Mouse (Mus musculus): Measurements from ENCODE around the gene Ankrd52. TPM values are rescaled to one million over a fixed set of nuclear protein-coding genes. Genes with fewer than 3 reads are reported as not detected.

Ankrd52 gene
- total RNA-seq, 4 experiments from 2014 or later = 46.3 to 57.3 (median 50.2) TPM

DNA sequence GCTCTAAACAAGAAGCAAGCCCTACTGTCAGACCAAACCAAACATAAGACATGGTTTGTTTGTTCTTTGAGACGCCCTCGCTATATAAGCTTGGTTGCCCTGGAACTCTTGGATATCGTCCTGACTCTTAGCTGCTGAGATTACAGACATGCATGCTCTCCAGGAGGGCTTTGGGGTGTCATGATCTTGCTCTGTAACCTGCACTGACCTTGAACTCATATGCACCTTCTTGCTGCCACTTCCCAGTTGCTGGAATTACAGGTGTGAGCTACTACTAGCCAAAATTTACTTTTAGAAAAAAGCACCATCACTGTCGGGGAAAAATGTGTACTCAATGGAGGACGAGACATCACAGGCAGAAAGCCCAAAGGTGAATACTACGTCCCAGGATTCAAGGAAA is 7.3 kb upstream of the Ankrd52 start:
- no peak for DNase-seq (ENCODE audit: low spot score in 2 of 2)

DNA sequence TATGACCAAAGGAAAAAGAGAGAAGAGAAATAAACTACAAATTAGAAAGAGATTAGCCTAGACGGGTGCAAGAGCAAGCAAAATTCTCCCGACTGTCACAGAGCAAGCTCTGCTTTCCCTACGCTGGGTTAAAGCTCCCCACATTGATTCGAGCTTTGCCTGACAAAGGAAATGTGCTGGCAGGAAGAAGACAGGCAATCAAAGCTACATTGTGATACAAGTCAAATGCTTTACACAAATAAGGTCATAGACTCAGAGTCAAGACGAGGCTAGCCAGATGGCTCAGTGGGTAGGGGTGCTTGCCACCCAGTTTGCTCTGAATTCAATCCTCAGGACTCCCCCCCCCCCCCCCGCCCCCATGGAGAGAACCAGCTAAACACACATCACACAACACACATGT is 6.9 kb upstream of the Ankrd52 start:
- DNase-seq (ENCODE audit: low spot score in 2 of 2) = no peak

DNA sequence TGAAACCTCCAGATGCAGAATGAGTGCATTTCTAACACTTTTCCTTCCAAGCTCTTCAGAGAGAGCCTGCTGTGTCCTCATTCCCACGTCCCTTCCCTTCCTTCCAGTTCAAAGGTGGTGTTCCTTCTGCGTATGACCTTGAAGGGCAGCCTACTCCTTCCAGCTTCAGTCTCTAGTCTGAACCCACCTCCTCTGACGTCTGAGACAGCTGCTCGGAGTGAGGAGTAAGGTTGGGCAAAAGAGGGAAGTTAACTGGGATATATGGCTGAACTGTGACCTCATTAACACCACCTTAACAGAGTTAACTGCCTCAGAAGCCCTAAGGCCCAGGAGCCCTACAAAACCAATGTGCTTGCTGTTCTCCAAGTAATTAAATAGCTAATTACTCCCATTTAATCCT is 6.3 kb upstream of the Ankrd52 start:
- DNase-seq (ENCODE audit: low spot score in 2 of 2) = no peak

DNA sequence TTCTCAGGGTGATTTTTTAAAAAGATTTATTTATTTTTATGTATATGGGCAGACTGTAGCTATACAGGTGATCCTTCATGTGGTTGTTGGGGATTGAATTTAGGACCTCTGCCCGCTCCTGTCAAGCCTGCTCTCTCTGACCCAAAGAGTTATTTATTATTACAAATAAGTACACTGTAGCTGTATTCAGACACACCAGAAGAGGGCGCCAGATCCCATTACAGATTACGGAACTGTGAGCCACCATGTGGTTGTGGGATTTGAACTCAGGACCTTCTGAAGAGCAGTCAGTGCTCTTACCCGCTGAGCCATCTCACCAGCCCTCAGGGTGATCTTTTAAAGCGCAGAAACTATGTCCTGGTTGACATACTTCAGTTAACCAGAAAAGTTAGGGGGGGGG is 4.8 kb upstream of the Ankrd52 start:
- DNase-seq (ENCODE audit: low spot score in 2 of 2) = no peak

DNA sequence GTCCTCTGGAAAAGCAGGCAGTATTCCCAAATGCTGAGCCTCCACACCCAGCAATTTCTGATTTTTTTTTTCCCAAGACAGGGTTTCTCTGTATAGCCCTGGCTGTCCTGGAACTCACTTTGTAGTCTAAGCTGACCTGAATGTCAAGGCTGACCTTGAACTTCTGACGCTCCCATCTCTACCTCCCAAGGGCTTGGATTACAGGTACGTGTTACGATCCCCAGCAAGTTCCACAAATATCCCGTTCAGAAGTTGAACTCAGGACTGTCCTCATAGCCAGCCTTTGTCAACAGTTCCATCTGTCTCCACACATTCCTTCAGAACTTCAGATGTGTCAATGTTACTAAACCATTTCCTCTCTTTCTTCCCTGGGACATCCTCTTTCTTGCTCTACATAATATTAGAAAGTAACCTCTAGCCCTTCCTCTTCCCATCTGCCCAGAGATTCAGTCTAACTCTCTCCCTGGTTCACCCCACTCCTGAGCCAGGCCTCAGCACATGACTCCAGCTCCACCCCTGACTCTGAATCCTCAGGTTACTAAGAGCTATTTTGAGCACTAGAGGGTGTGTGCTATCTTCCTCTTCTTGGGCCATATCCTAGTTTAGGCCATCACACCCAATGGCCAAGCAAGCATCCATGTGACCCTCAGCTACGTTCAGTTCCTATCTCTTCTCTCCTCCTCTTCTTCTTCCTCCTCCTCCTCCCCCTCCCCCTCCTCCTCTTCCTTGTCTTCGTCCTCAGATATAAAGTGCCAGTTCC is 3.7 kb upstream of the Ankrd52 start:
- no peak for DNase-seq (ENCODE audit: low spot score in 2 of 2)

DNA sequence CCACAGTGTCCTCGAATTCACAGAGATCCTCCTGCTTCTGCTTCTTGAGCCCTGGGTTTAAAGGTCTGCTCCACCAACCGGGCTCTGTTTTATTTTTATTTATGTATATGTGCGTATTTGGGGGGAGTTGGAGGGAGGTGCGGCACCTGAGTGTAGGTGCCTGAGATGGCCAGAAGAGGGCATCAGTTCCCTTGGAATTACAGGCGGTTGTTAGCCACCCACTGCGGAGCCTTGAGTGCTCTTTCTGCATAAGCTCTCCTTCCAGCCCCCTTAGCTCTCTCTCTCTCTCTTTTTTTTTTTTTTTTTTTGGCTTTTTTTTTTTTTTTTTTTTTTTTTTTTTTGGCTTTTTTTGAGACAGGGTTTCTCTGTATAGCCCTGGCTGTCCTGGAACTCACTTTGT is 2.5 kb upstream of the Ankrd52 start:
- DNase-seq (ENCODE audit: low spot score in 2 of 2) = no peak

DNA sequence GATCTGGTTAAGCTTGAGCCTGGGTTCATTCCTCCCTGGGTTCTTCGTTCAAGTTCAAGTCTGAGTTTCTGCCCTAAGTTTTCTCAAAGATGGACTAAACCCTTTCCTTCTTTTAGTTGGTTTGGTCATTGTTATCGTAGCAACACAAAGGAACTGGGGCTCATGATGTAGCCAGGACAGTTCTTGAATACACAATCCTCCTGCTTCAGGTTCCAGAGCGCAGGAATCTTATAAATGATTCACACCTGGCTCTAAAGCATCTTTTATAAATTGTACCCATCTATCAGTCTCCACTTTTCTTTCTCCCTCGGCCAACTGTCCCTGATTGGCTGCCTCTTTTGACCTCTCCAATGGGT is 838 bp upstream of the Ankrd52 start:
- no peak for DNase-seq (ENCODE audit: low spot score in 2 of 2)

DNA sequence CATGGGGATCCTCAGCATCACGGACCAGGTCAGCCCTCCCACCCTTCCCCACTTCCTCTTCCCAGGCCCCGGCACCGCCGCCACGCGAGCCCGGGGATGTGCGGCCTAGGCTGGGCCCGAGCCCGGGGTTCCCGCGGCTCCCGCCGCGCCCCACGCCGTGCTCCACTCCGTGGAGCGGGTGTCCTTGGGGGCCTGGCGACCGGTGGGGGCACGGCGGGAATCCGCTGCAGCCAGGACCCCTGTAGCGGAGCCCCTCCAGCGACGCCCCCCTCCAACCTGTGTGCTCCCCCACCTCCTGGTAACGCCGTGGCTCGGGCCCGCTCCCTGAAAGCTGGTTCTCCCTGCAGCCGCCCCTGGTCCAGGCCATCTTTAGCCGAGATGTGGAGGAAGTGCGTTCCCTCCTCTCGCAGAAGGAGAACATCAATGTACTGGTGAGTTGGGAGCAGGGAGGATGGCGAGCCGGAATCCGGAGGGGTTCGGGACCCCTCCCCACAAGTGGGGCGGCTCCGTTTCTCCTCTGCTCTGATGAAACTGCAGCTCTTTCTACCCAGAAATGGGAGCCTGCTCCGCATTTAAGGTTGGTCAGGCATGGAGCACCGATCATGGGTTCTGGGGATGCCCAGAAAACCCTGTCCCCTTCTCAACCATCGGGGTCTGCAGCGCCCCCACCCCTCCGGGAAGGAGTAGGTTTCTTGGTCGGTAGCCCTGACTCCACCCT is 466 bp downstream of the Ankrd52 start:
- peak in 1 of 2 experiments; percentile 41 for DNase-seq (ENCODE audit: low spot score in 2 of 2)

DNA sequence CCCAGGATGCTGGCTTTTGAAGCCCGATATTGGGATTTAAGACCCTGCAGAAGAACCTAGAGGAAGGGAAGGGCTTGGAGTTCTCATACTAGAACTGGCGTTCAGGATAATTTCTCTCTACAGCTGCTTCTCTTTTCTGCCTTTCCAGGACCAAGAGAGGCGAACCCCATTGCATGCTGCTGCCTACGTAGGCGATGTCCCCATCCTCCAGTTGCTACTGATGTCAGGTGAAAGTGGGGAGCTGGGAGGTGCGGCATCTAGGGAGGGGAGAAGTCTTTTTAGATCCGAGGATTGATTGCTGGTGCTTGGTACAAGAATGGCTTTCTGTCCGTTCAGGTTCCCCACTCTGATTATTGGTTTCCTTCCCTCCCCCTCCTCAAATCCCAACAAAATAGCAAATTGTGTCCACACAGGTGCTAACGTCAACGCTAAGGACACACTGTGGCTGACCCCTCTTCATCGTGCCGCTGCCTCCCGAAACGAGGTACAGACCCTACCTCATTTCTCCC is 1.1 kb downstream of the Ankrd52 start:
- DNase-seq (ENCODE audit: low spot score in 2 of 2) = no peak

DNA sequence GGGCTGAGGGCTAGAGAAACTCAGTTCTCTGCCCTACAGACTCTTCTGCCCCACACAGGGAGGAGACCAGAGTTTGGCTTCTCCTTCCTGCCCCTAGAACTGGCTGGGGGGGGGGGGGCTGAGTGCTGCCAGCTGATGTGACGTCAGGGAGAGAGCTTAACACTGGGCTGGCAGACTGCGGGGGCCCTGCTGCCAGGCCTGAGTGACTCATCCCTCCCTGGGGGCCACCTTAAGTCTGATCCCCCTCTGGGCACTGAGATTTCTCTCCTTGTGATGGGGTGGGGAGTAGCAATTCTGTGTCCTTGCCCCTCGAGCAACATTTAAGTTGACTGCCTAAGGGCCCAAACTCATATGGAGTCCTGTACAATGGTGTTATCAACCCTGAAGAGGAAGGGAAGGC is 1.5 kb downstream of the Ankrd52 start:
- DNase-seq (ENCODE audit: low spot score in 2 of 2) = no peak

DNA sequence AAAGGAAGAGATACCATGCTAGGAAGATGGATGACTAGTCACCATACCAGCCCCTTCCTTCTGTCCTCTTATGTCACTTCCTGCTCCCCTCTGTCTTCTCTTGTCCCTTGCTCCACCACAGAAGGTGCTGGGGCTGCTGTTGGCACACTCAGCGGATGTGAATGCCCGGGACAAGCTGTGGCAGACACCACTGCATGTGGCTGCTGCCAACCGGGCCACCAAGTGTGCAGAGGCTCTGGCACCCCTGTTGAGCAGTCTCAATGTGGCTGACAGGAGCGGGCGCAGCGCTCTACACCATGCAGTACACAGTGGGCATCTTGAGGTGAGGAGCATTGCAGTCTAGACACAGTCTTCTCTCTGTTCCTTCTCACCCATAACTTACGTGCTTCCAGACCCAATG is 2.3 kb downstream of the Ankrd52 start:
- DNase-seq (ENCODE audit: low spot score in 2 of 2) = no peak

DNA sequence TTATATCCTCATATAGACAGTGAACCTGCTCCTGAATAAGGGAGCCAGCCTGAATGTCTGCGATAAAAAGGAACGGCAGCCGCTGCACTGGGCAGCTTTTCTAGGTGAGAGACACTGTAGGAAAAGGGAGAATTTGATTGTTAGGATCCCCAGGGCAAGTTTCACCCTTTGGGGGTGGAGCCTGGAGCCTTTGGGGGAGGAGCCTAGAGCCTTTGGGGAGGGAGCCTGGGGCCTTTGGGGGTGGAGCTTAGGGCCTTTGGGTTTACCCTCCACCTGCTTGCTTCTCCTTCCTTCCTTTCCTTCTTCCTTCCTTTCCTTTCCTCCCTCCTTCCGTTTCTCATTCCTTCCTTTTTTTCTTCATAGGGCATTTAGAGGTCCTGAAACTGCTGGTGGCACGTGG is 3.6 kb downstream of the Ankrd52 start:
- DNase-seq (ENCODE audit: low spot score in 2 of 2) = no peak

DNA sequence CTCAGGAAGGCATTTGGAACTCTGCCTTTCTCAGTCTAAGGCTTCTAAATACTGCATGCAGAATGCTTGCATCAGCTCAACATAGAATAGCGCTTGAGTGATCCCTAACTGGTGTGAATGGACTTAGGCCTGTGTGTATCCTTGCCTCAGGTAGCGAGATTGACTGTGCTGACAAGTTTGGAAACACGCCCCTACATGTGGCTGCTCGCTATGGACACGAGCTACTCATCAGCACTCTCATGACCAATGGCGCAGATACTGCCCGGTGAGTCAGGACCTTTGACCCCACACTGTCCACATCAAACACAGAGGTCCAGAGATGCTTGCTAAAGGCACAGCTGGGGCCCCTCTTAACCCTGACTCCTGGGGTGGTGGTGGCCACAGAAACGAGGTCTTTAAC is 5.6 kb downstream of the Ankrd52 start:
- no peak for DNase-seq (ENCODE audit: low spot score in 2 of 2)

DNA sequence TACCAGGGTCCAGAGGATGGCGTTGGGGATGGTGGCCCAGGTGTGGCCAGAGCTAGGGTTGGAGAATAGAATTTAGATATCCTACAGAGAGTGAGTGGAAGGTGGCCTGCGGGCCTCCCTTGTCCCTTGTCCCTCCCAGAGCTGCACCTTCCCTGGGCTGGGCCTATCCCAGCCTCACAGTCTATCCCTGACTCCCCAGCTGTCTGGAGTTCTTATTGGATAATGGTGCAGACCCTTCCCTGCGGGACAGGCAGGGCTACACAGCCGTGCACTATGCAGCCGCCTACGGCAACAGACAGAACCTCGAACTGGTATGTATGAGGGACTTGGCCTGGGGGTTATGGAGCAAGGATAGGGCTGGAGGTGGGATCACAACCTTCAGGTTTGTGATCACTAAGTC is 9.0 kb downstream of the Ankrd52 start:
- no peak for DNase-seq (ENCODE audit: low spot score in 2 of 2)

DNA sequence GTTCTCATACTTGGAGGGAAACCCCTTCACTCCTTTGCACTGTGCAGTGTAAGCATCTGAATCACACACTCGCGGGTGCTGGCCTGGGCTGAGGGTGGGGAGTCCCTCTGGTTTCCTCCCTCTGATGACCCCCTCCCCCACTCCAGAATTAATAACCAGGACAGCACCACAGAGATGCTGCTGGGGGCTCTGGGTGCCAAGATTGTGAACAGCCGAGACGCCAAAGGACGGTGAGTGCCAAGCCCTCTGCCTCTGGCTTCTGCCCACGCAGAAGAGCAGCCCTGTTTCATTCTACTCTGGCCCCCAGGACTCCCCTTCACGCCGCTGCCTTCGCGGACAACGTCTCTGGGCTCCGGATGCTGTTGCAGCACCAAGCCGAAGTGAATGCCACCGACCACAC is 12.0 kb downstream of the Ankrd52 start:
- no peak for DNase-seq (ENCODE audit: low spot score in 2 of 2)

DNA sequence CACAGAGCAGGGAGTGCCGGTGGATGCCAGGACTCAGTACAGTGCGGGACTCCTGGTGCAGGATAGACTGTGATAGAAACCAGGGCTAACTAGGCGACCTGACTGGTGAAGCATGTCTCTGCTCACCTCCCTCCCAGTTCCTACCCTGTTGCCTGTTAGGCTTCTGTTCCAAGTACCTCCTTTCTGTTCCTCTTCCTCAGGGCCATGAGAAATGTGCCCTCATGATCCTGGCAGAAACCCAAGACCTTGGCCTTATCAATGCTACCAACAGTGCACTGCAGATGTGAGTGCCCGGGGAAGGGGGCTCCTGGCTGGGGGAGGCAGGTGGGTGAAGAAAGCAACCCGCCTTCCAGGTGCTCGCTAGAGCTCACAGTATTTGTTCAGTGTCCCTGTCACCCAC is 12.7 kb downstream of the Ankrd52 start:
- DNase-seq (ENCODE audit: low spot score in 2 of 2) = no peak

DNA sequence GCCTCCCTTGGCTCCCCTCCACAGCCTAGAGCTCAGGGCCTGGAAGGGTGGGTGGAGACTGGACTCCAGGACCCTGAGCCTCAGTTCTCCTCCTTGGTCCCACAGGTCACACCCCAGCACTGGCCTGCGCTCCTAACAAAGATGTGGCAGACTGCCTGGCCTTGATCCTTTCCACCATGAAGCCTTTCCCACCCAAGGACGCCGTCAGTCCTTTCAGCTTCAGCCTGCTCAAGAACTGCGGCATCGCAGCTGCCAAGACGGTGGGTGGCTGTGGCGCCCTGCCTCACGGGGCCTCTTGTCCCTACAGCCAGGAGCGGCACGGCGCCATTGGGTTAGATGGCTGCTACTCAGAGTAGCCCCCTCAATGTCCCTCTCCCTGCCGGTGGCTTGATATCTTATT is 13.5 kb downstream of the Ankrd52 start:
- no peak for DNase-seq (ENCODE audit: low spot score in 2 of 2)

DNA sequence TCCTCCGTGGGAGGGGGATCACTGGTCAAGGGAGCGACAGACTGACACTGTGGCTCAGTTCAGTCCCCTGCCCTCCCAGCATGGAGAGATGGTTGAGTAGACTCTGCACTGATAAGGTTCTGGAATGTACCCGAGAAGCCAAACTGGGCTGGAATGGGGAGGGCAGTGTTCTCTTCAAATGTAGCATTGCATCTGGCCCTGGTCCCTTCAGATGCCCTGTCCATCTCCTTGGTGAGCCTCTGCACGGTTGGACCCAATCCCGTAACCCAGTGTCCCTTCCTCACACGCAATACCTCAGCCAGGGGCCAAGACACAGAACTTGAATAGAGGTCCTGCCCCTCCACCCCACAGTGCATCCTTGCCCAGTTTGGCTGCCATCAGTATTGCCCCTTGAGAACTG is 14.9 kb downstream of the Ankrd52 start:
- DNase-seq (ENCODE audit: low spot score in 2 of 2) = no peak

DNA sequence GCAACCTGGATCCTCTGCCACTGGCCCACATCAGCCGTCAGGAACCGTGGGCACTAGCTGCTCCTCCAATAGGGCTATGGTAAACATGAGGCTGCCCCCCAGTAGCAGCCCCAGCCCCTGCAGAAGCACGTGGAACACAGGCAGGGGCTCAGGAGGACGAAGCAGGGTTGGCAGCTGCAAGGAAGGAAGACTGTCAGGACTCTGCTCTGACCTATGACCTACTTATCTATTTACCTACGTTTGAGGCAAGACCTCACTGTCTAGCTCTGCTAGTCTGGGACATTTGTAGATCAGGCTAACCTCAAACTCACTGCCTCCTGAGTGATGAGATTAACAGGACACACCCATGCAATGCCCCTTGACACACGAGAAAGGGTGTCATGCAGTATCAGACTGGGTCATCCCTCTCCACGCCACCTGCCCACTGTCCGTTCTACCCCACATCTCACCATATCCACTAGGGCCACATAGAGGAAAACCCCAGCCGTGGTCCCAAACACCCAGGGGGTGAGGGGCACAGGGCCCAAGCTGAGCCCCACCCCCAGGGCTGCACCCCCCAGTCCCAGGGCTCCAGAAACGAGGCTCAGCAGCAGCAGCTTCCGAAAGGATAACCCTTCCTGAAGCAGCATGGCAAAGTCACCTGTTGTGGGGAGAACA is 19.2 kb downstream of the Ankrd52 start:
- no peak for DNase-seq (ENCODE audit: low spot score in 2 of 2)

DNA sequence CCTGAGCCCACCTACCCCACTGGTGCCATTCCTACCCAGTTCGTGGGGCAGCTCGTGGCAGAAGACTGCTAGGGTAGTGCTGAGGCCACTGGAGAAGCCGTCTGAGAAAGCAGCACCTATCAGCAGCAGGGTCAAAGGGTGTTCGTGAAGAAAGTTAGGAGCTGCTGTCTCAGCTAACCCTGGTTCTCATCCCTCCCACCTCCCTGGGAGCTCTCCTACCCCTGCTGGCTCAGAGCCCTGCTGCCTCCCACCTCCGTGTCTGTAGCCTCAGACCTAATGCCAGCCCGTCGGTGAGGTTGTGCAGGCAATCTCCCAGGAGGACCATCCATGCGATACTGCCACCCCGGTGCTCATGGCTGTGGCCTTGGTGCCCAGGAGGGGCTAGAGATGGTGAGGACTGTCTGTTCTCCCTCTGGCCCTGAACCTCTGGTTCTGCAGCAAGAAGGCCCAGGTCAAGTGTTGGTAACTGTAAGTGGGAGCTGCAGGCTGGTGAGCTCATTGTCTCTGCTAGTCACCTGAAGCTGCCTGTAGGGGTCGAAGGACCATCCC is 19.9 kb downstream of the Ankrd52 start:
- DNase-seq (ENCODE audit: low spot score in 2 of 2) = no peak

DNA sequence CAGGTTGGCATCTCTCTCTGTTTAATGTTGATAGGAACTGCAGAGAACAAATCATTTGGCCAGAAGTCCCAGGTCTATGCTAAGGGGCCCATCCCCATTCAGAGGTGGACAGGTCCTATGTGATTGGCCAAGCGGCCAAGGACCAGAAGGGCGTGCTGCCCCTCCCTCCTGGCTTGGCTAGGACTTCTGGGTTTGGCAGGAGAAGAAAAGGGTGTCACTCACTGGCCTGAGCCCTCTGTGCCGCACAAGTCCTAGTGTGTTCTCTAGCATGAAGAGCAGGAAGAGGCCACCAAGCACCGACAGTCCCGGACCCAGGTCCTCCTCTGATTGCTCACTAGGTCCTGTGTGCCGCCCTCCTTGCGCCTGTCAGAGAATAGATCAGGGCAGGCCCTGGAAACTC is 20.6 kb downstream of the Ankrd52 start:
- DNase-seq (ENCODE audit: low spot score in 2 of 2) = no peak

DNA sequence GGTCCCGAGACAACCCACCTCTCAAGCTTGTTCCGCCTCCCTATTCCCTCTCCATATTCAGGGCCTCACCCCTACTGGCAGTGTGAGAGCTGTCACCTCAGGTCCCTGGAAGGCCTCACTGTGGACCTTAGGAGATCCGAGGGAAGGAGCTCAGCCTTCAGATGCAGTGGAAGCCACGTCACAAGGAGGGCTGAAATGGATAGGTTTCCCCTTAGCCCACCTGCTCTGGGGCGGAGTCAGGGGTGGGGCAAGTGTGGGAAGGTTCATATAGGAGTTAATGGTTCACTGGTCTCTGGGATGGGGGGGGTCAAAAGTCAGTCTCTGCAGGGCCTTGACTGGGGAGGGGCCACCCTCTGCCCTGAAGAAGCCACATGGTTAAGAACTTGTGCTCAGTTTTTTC is 23.4 kb downstream of the Ankrd52 start:
- DNase-seq (ENCODE audit: low spot score in 2 of 2) = no peak

Data from layer of hippocampus, adult 8-10 months (tissue).